Mouse (Mus musculus): ENCODE data around the gene Sez6l2. TPM values are rescaled to one million over a fixed set of nuclear protein-coding genes. Genes with fewer than 3 reads are reported as not detected.

The Sez6l2 gene
- polyA plus RNA-seq, 1 experiment from 2014 or later = 6.7 TPM

DNA sequence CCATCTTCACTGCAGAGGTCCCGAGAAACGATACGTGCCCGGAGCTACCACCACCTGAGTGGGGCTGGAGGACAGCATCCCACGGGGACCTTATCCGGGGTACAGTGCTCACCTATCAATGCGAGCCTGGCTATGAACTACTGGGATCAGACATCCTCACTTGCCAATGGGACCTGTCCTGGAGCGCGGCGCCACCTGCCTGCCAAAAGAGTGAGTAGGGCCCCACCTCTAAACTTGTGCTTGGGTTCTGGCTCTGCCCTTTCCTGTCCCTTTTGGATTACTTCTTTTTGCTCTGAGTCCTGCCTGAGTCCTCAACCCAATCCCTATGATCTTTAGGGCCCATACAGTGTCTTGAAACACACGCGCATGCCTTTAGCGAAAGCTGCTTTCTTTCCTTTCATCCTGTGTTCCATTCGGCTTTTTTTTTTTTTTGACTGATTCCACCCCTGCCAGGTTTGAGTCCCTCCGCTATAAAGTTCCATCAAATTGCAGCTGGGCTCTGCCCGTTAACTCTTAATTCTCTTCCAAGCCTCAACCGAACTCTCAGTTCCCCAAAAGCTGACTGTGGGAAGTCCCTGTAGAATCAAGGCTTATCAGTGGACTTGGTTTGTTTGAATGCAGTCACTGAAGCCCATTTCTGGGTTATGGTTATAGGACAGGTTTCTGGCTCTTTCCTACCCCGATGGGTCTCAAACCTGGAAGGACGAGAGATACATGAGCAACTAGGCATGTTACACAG, 13.4 kb downstream of the Sez6l2 start:
- H3K9ac ChIP-seq (ENCODE audit: low read length) = no peak overlapping the region
- ATAC-seq (replicated peaks; ENCODE audit: low FRiP score) (no peak), DNase-seq (ENCODE audit: low spot score) (no peak)
- no peak overlapping the region for H3K27ac ChIP-seq (ENCODE audit: low read depth, low read length)
- H3K4me1 ChIP-seq (replicated peaks; ENCODE audit: control insufficient read depth, insufficient read depth, low read length) = no peaks in the 10 kb centered on the region
- WGBS = 28% methylated on average over 19 of the region's 19 CpGs
- no peaks in the 10 kb centered on the region for H3K36me3 ChIP-seq (ENCODE audit: control insufficient read depth, insufficient read depth, low read length)
- H3K4me2 ChIP-seq (ENCODE audit: low read depth, low read length, severe bottlenecking) = peak overlapping the region; percentile 26; the same call in 1 of the 2 replicates
- H3K9me3 ChIP-seq (ENCODE audit: control insufficient read depth, low read length) = no peaks in the 10 kb centered on the region
- H3K27me3 ChIP-seq (ENCODE audit: control insufficient read depth, insufficient read depth, low read length) = peaks cover 8% of the 10 kb centered on the region
- H3K4me3 ChIP-seq (ENCODE audit: low read depth, low read length) = no peak overlapping the region

- no peaks in the 10 kb centered on the region for H3K9me3 ChIP-seq (ENCODE audit: control insufficient read depth, low read length)
- no peaks in the 10 kb centered on the region for H3K36me3 ChIP-seq (ENCODE audit: control insufficient read depth, insufficient read depth, low read length)
- peaks cover 8% of the 10 kb centered on the region for H3K27me3 ChIP-seq (ENCODE audit: control insufficient read depth, insufficient read depth, low read length)
- 81% methylated on average over 3 of the region's 3 CpGs for WGBS
- no peak for ATAC-seq (replicated peaks; ENCODE audit: low FRiP score)
- H3K4me3 ChIP-seq (ENCODE audit: low read depth, low read length) = no peak overlapping the region
- H3K27ac ChIP-seq (ENCODE audit: low read depth, low read length) = no peak overlapping the region
- no peaks in the 10 kb centered on the region for H3K4me1 ChIP-seq (replicated peaks; ENCODE audit: control insufficient read depth, insufficient read depth, low read length)
- no peak overlapping the region for H3K9ac ChIP-seq (ENCODE audit: low read length)
- H3K4me2 ChIP-seq (ENCODE audit: low read depth, low read length, severe bottlenecking) = no peak overlapping the region
- DNase-seq (ENCODE audit: low spot score) = no peak
Measured at GRCm38 (mm10) chr7:126965568-126965967, 15.2 kb downstream of the Sez6l2 start.

- Histone ChIP-seq H3K4me3 (ENCODE audit: low read depth, low read length) (no peak overlapping the region), H3K27me3 (ENCODE audit: control insufficient read depth, insufficient read depth, low read length) (peaks cover 5% of the 10 kb centered on the region), H3K4me1 (replicated peaks; ENCODE audit: control insufficient read depth, insufficient read depth, low read length) (no peaks in the 10 kb centered on the region), H3K9ac (ENCODE audit: low read length) (no peak overlapping the region), H3K36me3 (ENCODE audit: control insufficient read depth, insufficient read depth, low read length) (no peaks in the 10 kb centered on the region), H3K27ac (ENCODE audit: low read depth, low read length) (no peak overlapping the region), H3K9me3 (ENCODE audit: control insufficient read depth, low read length) (no peaks in the 10 kb centered on the region), H3K4me2 (ENCODE audit: low read depth, low read length, severe bottlenecking) (no peak overlapping the region)
- ATAC-seq (replicated peaks; ENCODE audit: low FRiP score) (no peak), DNase-seq (ENCODE audit: low spot score) (no peak)
- 51% methylated on average over 6 of the region's 6 CpGs for WGBS
Measured at GRCm38 (mm10) chr7:126967361-126967760, 17.0 kb downstream of the Sez6l2 start.

GRCm38 (mm10) chr7:126975493-126975892, 25.1 kb downstream of the Sez6l2 start:
- H3K9me3 ChIP-seq (ENCODE audit: control insufficient read depth, low read length) = no peaks in the 10 kb centered on the region
- H3K27ac ChIP-seq (ENCODE audit: low read depth, low read length) = no peak overlapping the region
- H3K27me3 ChIP-seq (ENCODE audit: control insufficient read depth, insufficient read depth, low read length) = no peaks in the 10 kb centered on the region
- DNase-seq (ENCODE audit: low spot score) = no peak
- H3K4me1 ChIP-seq (replicated peaks; ENCODE audit: control insufficient read depth, insufficient read depth, low read length) = peaks cover 6% of the 10 kb centered on the region; the same call in 1 of the 2 replicates
- H3K9ac ChIP-seq (ENCODE audit: low read length) = peak overlapping the region; percentile 41
- peak overlapping the region; percentile 98; the same call in 1 of the 2 replicates for H3K4me3 ChIP-seq (ENCODE audit: low read depth, low read length)
- no peaks in the 10 kb centered on the region; the same call in 1 of the 2 replicates for H3K36me3 ChIP-seq (ENCODE audit: control insufficient read depth, insufficient read depth, low read length)
- peak; percentile 25; the same call in 1 of the 2 replicates for ATAC-seq (replicated peaks; ENCODE audit: low FRiP score)
- 12% methylated on average over 8 of the region's 8 CpGs for WGBS
- H3K4me2 ChIP-seq (ENCODE audit: low read depth, low read length, severe bottlenecking) = peak overlapping the region; percentile 84

DNA sequence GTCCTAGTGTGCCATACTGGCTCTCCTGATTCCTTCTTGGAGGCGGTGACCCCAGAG, 25.4 kb downstream of the Sez6l2 start, which contains the start of gene Cdipt:
Cdipt (plus strand) TSS at position 22 of the 57 bp plus-strand sequence.
- Histone ChIP-seq H3K9ac (ENCODE audit: low read length) (peak within 1 kb of the TSS; percentile 90), H3K27ac (ENCODE audit: low read depth, low read length) (peak within 1 kb of the TSS; percentile 86), H3K27me3 (ENCODE audit: control insufficient read depth, insufficient read depth, low read length) (no peaks in the 10 kb centered on the region), H3K4me2 (ENCODE audit: low read depth, low read length, severe bottlenecking) (peak within 1 kb of the TSS; percentile 84), H3K4me3 (ENCODE audit: low read depth, low read length) (peak within 1 kb of the TSS; percentile 98), H3K36me3 (ENCODE audit: control insufficient read depth, insufficient read depth, low read length) (no peaks in the 10 kb centered on the region; the same call in 1 of the 2 replicates), H3K4me1 (replicated peaks; ENCODE audit: control insufficient read depth, insufficient read depth, low read length) (peaks cover 6% of the 10 kb centered on the region; the same call in 1 of the 2 replicates), H3K9me3 (ENCODE audit: control insufficient read depth, low read length) (no peaks in the 10 kb centered on the region)
- no peak for ATAC-seq (replicated peaks; ENCODE audit: low FRiP score)
- DNase-seq (ENCODE audit: low spot score) = no peak
- 11% methylated on average over 1 of the region's 1 CpGs for WGBS

- Histone ChIP-seq H3K9me3 (ENCODE audit: control insufficient read depth, low read length) (no peaks in the 10 kb centered on the region), H3K4me1 (replicated peaks; ENCODE audit: control insufficient read depth, insufficient read depth, low read length) (peaks cover 6% of the 10 kb centered on the region; the same call in 1 of the 2 replicates), H3K9ac (ENCODE audit: low read length) (peak within 1 kb of the TSS; percentile 90), H3K4me2 (ENCODE audit: low read depth, low read length, severe bottlenecking) (peak within 1 kb of the TSS; percentile 84), H3K27ac (ENCODE audit: low read depth, low read length) (peak within 1 kb of the TSS; percentile 86), H3K36me3 (ENCODE audit: control insufficient read depth, insufficient read depth, low read length) (no peaks in the 10 kb centered on the region; the same call in 1 of the 2 replicates), H3K27me3 (ENCODE audit: control insufficient read depth, insufficient read depth, low read length) (no peaks in the 10 kb centered on the region), H3K4me3 (ENCODE audit: low read depth, low read length) (peak within 1 kb of the TSS; percentile 98)
- ATAC-seq (replicated peaks; ENCODE audit: low FRiP score) (peak; percentile 95), DNase-seq (ENCODE audit: low spot score) (peak; percentile 99)
- under 1% methylated on average over 55 of the region's 55 CpGs for WGBS
Measured at GRCm38 (mm10) chr7:126975950-126976866, 25.8 kb downstream of the Sez6l2 start, which contains the start of gene Cdiptos. Cdiptos (minus strand) TSS chr7:126976098.

- Histone ChIP-seq H3K27ac (ENCODE audit: low read depth, low read length) (no peak overlapping the region), H3K9me3 (ENCODE audit: control insufficient read depth, low read length) (no peaks in the 10 kb centered on the region), H3K9ac (ENCODE audit: low read length) (peak overlapping the region; percentile 90), H3K4me2 (ENCODE audit: low read depth, low read length, severe bottlenecking) (peak overlapping the region; percentile 84), H3K4me3 (ENCODE audit: low read depth, low read length) (peak overlapping the region; percentile 98), H3K27me3 (ENCODE audit: control insufficient read depth, insufficient read depth, low read length) (no peaks in the 10 kb centered on the region), H3K36me3 (ENCODE audit: control insufficient read depth, insufficient read depth, low read length) (no peaks in the 10 kb centered on the region; the same call in 1 of the 2 replicates), H3K4me1 (replicated peaks; ENCODE audit: control insufficient read depth, insufficient read depth, low read length) (peaks cover 6% of the 10 kb centered on the region; the same call in 1 of the 2 replicates)
- DNase-seq (ENCODE audit: low spot score) = no peak
- 28% methylated on average over 14 of the region's 14 CpGs for WGBS
- ATAC-seq (replicated peaks; ENCODE audit: low FRiP score) = no peak
Measured at GRCm38 (mm10) chr7:126976878-126977459, 26.6 kb downstream of the Sez6l2 start.

DNA sequence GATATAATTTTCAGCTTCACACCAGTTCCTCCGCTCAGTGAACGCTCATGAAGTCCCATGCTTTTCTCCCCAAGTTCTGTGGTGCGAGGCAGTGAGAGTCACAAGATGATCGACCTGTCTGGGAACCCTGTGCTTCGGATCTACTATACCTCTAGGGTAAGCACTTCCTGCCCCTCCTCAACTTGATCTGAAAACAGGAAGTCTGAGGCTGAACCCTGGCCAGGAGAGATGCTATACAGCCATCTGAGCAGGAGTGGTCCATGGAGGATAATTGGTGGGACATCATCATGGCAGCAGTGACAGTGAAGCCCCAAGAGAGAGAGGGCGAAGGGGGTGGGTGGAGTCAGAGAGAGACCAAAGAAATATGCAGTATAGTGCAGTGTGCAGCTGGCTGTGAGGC, 28.5 kb downstream of the Sez6l2 start:
- WGBS = 93% methylated on average over 6 of the region's 6 CpGs
- H3K4me3 ChIP-seq (ENCODE audit: low read depth, low read length) = no peak overlapping the region
- H3K27ac ChIP-seq (ENCODE audit: low read depth, low read length) = no peak overlapping the region
- no peak overlapping the region for H3K9ac ChIP-seq (ENCODE audit: low read length)
- H3K27me3 ChIP-seq (ENCODE audit: control insufficient read depth, insufficient read depth, low read length) = no peaks in the 10 kb centered on the region
- H3K4me2 ChIP-seq (ENCODE audit: low read depth, low read length, severe bottlenecking) = no peak overlapping the region
- H3K4me1 ChIP-seq (replicated peaks; ENCODE audit: control insufficient read depth, insufficient read depth, low read length) = peaks cover 6% of the 10 kb centered on the region; the same call in 1 of the 2 replicates
- ATAC-seq (replicated peaks; ENCODE audit: low FRiP score) (no peak), DNase-seq (ENCODE audit: low spot score) (no peak)
- H3K36me3 ChIP-seq (ENCODE audit: control insufficient read depth, insufficient read depth, low read length) = no peaks in the 10 kb centered on the region; the same call in 1 of the 2 replicates
- no peaks in the 10 kb centered on the region for H3K9me3 ChIP-seq (ENCODE audit: control insufficient read depth, low read length)

Data from forebrain, embryonic 11.5 days (tissue).